Mouse (Mus musculus) telencephalon, adult 2 months (tissue): ENCODE data around the gene Itgb7.
"Not testable (repeated sequence)": the region's sequence is repeated elsewhere in the genome, so short reads cannot be mapped to it uniquely, and the experiment has no call there.

Experiments used
- DNase-seq: peaks from one replicate; pipeline ENCODE4 v3.0.0-alpha.2; 2011; ENCODE audit warnings: low read depth, low spot score

Itgb7 gene

GRCm38 (mm10) chr15:102225619-102226018, 6.1 kb downstream of the Itgb7 start:
- DNase-seq, result not testable (repeated sequence)

- DNase-seq, result no peak
Measured at GRCm38 (mm10) chr15:102224992-102225617, 6.6 kb downstream of the Itgb7 start.

- DNase-seq, result no peak
Measured at GRCm38 (mm10) chr15:102224186-102224991, 7.4 kb downstream of the Itgb7 start.

GRCm38 (mm10) chr15:102222386-102222785, 9.4 kb downstream of the Itgb7 start:
- no peak for DNase-seq

GRCm38 (mm10) chr15:102217325-102217724, 14.4 kb downstream of the Itgb7 start:
- no peak for DNase-seq

GRCm38 (mm10) chr15:102216459-102217228, 15.1 kb downstream of the Itgb7 start:
- no peak for DNase-seq

- no peak for DNase-seq
Measured at GRCm38 (mm10) chr15:102215624-102216023, 16.1 kb downstream of the Itgb7 start.

GRCm38 (mm10) chr15:102214132-102214531, 17.6 kb downstream of the Itgb7 start:
- no peak for DNase-seq

GRCm38 (mm10) chr15:102211895-102212294, 19.8 kb downstream of the Itgb7 start:
- no peak for DNase-seq

GRCm38 (mm10) chr15:102210816-102211215, 20.9 kb downstream of the Itgb7 start:
- DNase-seq, result no peak

GRCm38 (mm10) chr15:102209114-102209513, 22.6 kb downstream of the Itgb7 start:
- no peak for DNase-seq

- DNase-seq, result no peak
Measured at GRCm38 (mm10) chr15:102208092-102208561, 23.6 kb downstream of the Itgb7 start.

GRCm38 (mm10) chr15:102207351-102207750, 24.4 kb downstream of the Itgb7 start:
- no peak for DNase-seq

GRCm38 (mm10) chr15:102205779-102206178, 26.0 kb downstream of the Itgb7 start:
- no peak for DNase-seq

- DNase-seq, result no peak
Measured at GRCm38 (mm10) chr15:102204674-102205505, 26.9 kb downstream of the Itgb7 start, which contains the start of gene Csad. Gene Csad (minus strand): TSS chr15:102204724.

GRCm38 (mm10) chr15:102203835-102204381, 27.8 kb downstream of the Itgb7 start:
- DNase-seq, result peak; percentile 72

GRCm38 (mm10) chr15:102202971-102203834, 28.5 kb downstream of the Itgb7 start, which contains the start of gene Zfp740:
Gene Zfp740 (plus strand): TSS chr15:102203249.
- DNase-seq, result peak; percentile 94

GRCm38 (mm10) chr15:102198841-102199240, 32.9 kb downstream of the Itgb7 start:
- DNase-seq, result no peak

- DNase-seq, result no peak
Measured at GRCm38 (mm10) chr15:102195373-102195772, 36.4 kb downstream of the Itgb7 start.

- no peak for DNase-seq
Measured at GRCm38 (mm10) chr15:102194439-102194838, 37.3 kb downstream of the Itgb7 start.
